Mouse (Mus musculus): ENCODE data around the gene Gkap1. TPM values are rescaled to one million over a fixed set of nuclear protein-coding genes. Genes with fewer than 3 reads are reported as not detected.
A peak's percentile ranks its signal among the peaks of the same experiment; 100 is the strongest.

Gkap1 gene
- total RNA-seq, 1 experiment from 2014 or later = 1.4 TPM

DNA sequence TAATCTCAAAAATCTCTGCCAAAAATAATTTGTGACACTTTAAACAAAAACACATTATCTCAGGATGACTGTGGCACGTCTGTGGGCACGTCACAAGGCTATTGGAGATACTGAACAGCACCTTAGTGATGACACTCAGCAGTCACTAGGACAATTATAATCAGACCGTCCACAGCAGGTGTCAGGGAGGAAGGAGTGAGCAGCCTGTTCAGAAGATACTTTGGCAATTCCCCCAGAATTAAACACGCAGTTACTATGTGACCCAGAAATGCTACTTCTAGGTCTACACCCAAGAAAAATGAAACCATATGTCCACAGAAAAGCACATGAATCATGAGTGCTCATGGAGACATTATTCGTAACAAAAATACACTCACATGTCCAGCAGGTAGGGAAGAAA is 65.1 kb downstream of the Gkap1 start:
- ATAC-seq (ENCODE audit: extremely low read depth, insufficient number of reproducible peaks, low FRiP score, poor library complexity, severe bottlenecking) = no peak

DNA sequence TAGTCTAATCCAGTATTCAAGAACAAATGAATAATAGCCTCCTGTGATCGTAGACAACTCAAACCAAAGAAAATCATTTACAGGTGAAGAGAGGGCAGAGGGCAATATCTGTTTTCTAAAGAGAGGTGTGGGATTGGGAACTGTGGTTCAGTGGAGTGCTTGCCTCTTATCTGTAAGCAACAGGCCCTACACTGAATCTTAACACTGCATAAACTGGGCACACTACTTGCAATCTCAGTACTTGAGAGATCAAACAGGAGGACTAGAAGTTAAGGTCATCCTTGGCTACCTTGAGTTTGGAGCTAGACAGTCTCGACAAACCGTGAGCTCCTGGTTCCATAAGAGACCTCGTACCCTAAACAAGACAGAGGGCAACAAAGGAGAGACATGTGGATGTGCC is 69.4 kb downstream of the Gkap1 start:
- no peak for ATAC-seq (ENCODE audit: extremely low read depth, insufficient number of reproducible peaks, low FRiP score, poor library complexity, severe bottlenecking)

- peak; percentile 84 for ATAC-seq (ENCODE audit: extremely low read depth, insufficient number of reproducible peaks, low FRiP score, poor library complexity, severe bottlenecking)
Measured at GRCm38 (mm10) chr13:58204986-58205385, 70.5 kb downstream of the Gkap1 start.

GRCm38 (mm10) chr13:58204202-58204601 is 71.3 kb downstream of the Gkap1 start:
- no peak for ATAC-seq (ENCODE audit: extremely low read depth, insufficient number of reproducible peaks, low FRiP score, poor library complexity, severe bottlenecking)

GRCm38 (mm10) chr13:58202903-58203302 is 72.6 kb downstream of the Gkap1 start:
- no peak for ATAC-seq (ENCODE audit: extremely low read depth, insufficient number of reproducible peaks, low FRiP score, poor library complexity, severe bottlenecking)

DNA sequence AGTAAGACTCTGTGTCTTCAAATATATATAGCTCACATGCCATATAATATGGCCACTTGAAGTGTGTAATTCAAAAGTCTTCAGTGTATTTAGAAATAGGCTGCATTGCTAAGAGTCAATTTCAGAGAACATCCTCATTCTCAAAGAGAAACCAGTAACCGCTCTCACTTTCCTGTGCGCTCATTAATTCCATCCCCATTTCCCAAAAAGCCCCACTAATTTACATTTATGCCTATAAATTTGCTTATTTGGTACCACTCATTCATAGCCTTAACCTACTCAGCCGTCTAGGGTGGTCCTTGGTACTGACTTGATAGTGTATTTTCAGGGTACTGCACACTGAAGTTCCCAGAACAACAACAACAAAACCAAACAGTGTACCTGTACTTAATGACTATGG is 73.6 kb downstream of the Gkap1 start:
- ATAC-seq (ENCODE audit: extremely low read depth, insufficient number of reproducible peaks, low FRiP score, poor library complexity, severe bottlenecking) = no peak

DNA sequence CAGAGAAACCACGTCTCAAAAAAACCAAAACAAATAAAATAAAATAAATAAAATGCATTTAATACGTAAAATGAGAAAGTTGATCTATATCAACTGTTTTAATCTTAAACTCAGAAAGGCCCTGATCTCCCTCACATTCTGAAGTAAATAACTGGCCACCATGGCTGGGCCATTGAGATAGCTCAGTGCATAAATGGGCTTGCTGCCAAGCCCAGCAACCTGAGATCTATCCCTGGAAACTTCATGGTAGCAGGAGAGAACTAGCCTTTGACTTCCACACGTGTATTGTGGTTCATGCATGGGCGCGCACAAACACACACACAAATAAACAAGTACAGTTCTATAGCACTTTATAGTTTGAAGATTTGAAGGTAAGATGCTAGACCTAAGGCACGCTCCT is 74.2 kb downstream of the Gkap1 start:
- ATAC-seq (ENCODE audit: extremely low read depth, insufficient number of reproducible peaks, low FRiP score, poor library complexity, severe bottlenecking) = no peak

- peak; percentile 76 for ATAC-seq (ENCODE audit: extremely low read depth, insufficient number of reproducible peaks, low FRiP score, poor library complexity, severe bottlenecking)
Measured at GRCm38 (mm10) chr13:58197981-58198640, 77.4 kb downstream of the Gkap1 start.

- no peak for ATAC-seq (ENCODE audit: extremely low read depth, insufficient number of reproducible peaks, low FRiP score, poor library complexity, severe bottlenecking)
Measured at GRCm38 (mm10) chr13:58197211-58197610, 78.3 kb downstream of the Gkap1 start.

DNA sequence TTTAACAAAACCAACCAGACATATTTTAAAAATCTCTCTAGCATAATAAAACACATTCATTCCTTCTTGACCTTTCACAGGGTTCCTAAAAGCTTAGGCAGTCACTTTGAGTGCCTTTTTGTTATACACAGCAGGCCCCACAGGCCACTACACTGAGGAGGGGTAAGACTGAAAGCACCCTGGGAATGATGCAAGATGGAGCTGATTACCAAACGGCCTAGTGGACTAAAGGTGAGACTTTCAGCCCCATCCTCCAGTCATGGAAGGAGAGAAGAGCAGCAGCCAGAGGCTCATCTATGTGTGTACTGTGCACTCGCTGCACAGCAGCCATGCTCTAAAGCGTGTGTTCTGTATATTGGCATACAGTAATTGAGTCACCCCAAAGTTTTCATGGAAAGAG is 80.6 kb downstream of the Gkap1 start:
- ATAC-seq (ENCODE audit: extremely low read depth, insufficient number of reproducible peaks, low FRiP score, poor library complexity, severe bottlenecking) = no peak

DNA sequence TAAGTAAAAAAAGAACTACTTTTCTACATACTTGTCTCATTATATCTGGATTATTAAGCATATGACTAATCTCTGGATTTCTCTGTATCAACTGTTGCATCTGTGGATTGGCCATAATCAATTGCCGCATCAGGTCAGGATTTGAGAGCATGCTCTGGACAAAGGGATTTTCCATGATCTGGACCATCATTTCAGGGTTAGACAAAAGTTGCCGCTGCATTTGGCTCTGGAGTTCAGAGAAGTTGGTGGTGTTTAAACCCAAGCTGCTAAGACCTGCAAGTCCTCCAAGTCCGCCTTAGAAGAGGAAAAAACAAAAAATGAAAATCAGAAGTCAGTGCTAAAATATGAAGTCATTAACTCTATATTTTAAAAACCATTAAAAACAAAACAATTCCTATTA is 82.3 kb downstream of the Gkap1 start:
- ATAC-seq (ENCODE audit: extremely low read depth, insufficient number of reproducible peaks, low FRiP score, poor library complexity, severe bottlenecking) = no peak

DNA sequence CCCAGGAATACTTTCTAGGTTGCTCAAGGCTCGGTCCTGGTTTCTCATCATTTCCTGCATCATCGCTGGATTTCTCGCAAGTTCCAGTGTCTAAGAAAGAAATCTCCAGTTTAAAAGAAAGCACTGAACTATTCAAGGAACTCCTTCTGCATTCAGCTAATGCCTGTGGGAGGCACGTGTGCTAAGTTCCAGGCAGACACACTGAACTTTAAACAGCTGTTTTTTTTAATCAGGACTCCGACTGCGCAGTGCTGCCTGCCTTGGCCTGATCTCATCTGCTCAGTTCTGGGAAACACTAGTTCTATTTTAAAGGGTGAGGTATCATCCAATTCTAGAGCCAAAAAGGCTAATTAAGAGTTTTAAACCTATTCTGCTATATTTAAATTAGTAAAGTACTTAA is 83.4 kb downstream of the Gkap1 start:
- no peak for ATAC-seq (ENCODE audit: extremely low read depth, insufficient number of reproducible peaks, low FRiP score, poor library complexity, severe bottlenecking)

GRCm38 (mm10) chr13:58191516-58191915 is 84.0 kb downstream of the Gkap1 start:
- ATAC-seq (ENCODE audit: extremely low read depth, insufficient number of reproducible peaks, low FRiP score, poor library complexity, severe bottlenecking) = no peak

- ATAC-seq (ENCODE audit: extremely low read depth, insufficient number of reproducible peaks, low FRiP score, poor library complexity, severe bottlenecking) = no peak
Measured at GRCm38 (mm10) chr13:58189473-58189872, 86.0 kb downstream of the Gkap1 start.

DNA sequence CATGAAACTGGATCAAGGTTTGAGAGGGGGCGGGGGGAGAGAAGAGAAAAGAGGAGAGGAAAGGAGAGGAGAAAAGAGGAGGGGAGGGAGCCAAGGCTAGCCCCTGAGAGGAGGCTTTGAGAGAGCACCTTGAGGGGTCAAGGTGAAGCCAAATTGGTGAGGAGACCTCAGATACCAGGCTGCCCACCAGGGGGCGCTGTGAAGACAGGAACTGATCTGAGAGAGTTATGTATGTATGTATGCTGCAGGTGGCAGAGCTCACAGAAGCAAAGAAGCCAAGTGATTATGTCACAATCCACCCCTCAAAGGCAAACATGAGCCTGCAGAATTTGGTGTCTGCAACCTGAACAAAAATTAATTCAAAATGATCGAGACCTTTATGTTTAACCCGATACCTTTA is 87.1 kb downstream of the Gkap1 start:
- peak; percentile 93 for ATAC-seq (ENCODE audit: extremely low read depth, insufficient number of reproducible peaks, low FRiP score, poor library complexity, severe bottlenecking)

- ATAC-seq (ENCODE audit: extremely low read depth, insufficient number of reproducible peaks, low FRiP score, poor library complexity, severe bottlenecking) = no peak
Measured at GRCm38 (mm10) chr13:58187751-58188150, 87.7 kb downstream of the Gkap1 start.

- ATAC-seq (ENCODE audit: extremely low read depth, insufficient number of reproducible peaks, low FRiP score, poor library complexity, severe bottlenecking) = no peak
Measured at GRCm38 (mm10) chr13:58186281-58186680, 89.2 kb downstream of the Gkap1 start.

DNA sequence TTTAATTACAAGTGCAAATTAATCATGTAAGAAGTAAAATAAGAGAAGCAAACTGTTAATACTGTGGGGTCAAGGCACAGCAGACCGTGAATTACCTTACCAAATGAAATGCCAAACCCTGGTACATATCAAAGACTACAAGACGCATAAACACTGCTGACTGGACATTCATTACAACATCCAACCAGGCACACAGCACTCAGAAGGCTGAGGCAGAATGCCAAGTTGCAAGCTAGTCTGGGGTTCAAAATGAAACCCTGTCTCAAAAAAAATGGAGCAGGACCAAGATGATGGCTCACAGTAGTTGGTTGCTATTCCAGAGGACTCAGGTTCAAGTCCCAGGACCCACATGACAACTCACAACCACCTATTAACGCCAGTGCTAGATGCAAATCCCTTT is 91.4 kb downstream of the Gkap1 start:
- no peak for ATAC-seq (ENCODE audit: extremely low read depth, insufficient number of reproducible peaks, low FRiP score, poor library complexity, severe bottlenecking)

All from neutrophil, adult 5-6 weeks (primary cell).